Mouse (Mus musculus) lung, postnatal 36 days (tissue): ENCODE data around the gene Ergic2.
A peak's percentile ranks its signal among the peaks of the same experiment; 100 is the strongest.
"Not testable (repeated sequence)": the region's sequence is repeated elsewhere in the genome, so short reads cannot be mapped to it uniquely, and the experiment has no call there.

Experiments used
- DNase-seq: peaks from one replicate; pipeline ENCODE4 v3.0.0; 2022; ENCODE audit warnings: mixed read lengths

Ergic2 gene

GRCm38 (mm10) chr6:148207522-148207921, 4.7 kb downstream of the Ergic2 start:
- DNase-seq, result no peak

GRCm38 (mm10) chr6:148205134-148205533, 7.0 kb downstream of the Ergic2 start:
- DNase-seq, result no peak

GRCm38 (mm10) chr6:148199729-148200128, 12.4 kb downstream of the Ergic2 start:
- DNase-seq, result no peak

GRCm38 (mm10) chr6:148199177-148199576, 13.0 kb downstream of the Ergic2 start:
- DNase-seq, result no peak

- peak; percentile 14 for DNase-seq
Measured at GRCm38 (mm10) chr6:148193972-148194701, 18.0 kb downstream of the Ergic2 start.

- no peak for DNase-seq
Measured at GRCm38 (mm10) chr6:148185694-148186093, 26.5 kb downstream of the Ergic2 start.

- no peak for DNase-seq
Measured at GRCm38 (mm10) chr6:148172904-148173303, 39.3 kb downstream of the Ergic2 start.

GRCm38 (mm10) chr6:148152305-148152704, 59.9 kb downstream of the Ergic2 start:
- DNase-seq, result not testable (repeated sequence)

- DNase-seq, result no peak
Measured at GRCm38 (mm10) chr6:148142421-148142820, 69.8 kb downstream of the Ergic2 start.

GRCm38 (mm10) chr6:148141874-148142273, 70.3 kb downstream of the Ergic2 start:
- no peak for DNase-seq

GRCm38 (mm10) chr6:148139288-148139995, 72.7 kb downstream of the Ergic2 start:
- no peak for DNase-seq

- DNase-seq, result peak; percentile 88
Measured at GRCm38 (mm10) chr6:148135769-148136382, 76.3 kb downstream of the Ergic2 start.

- DNase-seq, result no peak
Measured at GRCm38 (mm10) chr6:148133536-148133935, 78.6 kb downstream of the Ergic2 start.

GRCm38 (mm10) chr6:148132314-148132713, 79.9 kb downstream of the Ergic2 start:
- no peak for DNase-seq
